Mouse (Mus musculus) kidney, adult 2 months (tissue): ENCODE results near the gene Cry2.

Source experiments
- CTCF ChIP-seq: fragments of 200-500 bp; conservative IDR thresholded peaks from 2 replicates; pipeline ENCODE4 v1.5.1; 2011; ENCODE audit warnings: low read depth, mild to moderate bottlenecking, control low read depth, low read length, moderate library complexity, mixed read lengths; ENCODE audit not compliant: insufficient read depth, insufficient read length
- POLR2A ChIP-seq: fragments of 200-500 bp; IDR thresholded peaks from one replicate; pipeline ENCODE4 v1.6.1; 2011; ENCODE audit warnings: low read depth, low read length, control low read depth

- no peak for TF ChIP-seq POLR2A
- no peak for TF ChIP-seq CTCF
Measured at GRCm38 (mm10) chr2:92482551-92482950, 48.7 kb upstream of the Cry2 start.
